Comparison of ENCODE assay signal across 10 mouse cellular contexts in genomic region chr16:36561386-36562338, GRCm38 (mm10). TPM values are rescaled to one million over a fixed set of nuclear protein-coding genes. Genes with fewer than 3 reads are reported as not detected.
DNase-seq lines count a peak whose midpoint lies in the region; ATAC-seq lines count a peak whose summit lies in the region.
"Had no signal": no experiment of that assay in that cellular context is flagged by ENCODE, and none has a peak within 500 bp of the region (broad histone marks: within the 10 kb centered on the region; RNA-seq: fewer than 3 reads in every experiment).

Casr (minus strand) TSS chr16:36562141.

- 2% methylated on average over 36 of the region's 36 CpGs for whole genome bisulfite sequencing in heart, embryonic 14.5 days
- WGBS in intestine, embryonic 16.5 days: 4% methylated on average over 36 of the region's 36 CpGs
- WGBS in neural tube, embryonic 11.5 days: 3% methylated on average over 36 of the region's 36 CpGs

- peaks cover 3 to 7% of the 10 kb centered on the region in 2 experiments; a peak in 2 of 4 replicates for H3K4me1 ChIP-seq in heart, embryonic 14.5 days (ENCODE audit: control insufficient read depth in 2 of 2, insufficient read depth in 2 of 2, low read length in 2 of 2)
- peaks cover 4% of the 10 kb centered on the region; the same call in 1 of the 2 replicates for H3K4me1 ChIP-seq in intestine, embryonic 16.5 days (ENCODE audit: control insufficient read depth, insufficient read depth, low read length)
- H3K4me1 ChIP-seq in neural tube, embryonic 11.5 days (ENCODE audit: control insufficient read depth, insufficient read depth, low read length): 0 out of 2 replicates have a peak, but pooled peaks cover 4% of the 10 kb centered on the region

- H3K9me3 ChIP-seq in heart, embryonic 14.5 days (ENCODE audit: control insufficient read depth, low read length): no peaks in the 10 kb centered on the region
- H3K9me3 ChIP-seq in intestine, embryonic 16.5 days (ENCODE audit: control insufficient read depth, low read length): no peaks in the 10 kb centered on the region
- H3K9me3 ChIP-seq in neural tube, embryonic 11.5 days (ENCODE audit: control insufficient read depth, low read length): no peaks in the 10 kb centered on the region

- peaks cover 11% of the 10 kb centered on the region; the same call in 1 of the 2 replicates for H3K27me3 ChIP-seq in heart, embryonic 14.5 days (ENCODE audit: control insufficient read depth, insufficient read depth, low read length)
- peaks cover 13% of the 10 kb centered on the region for H3K27me3 ChIP-seq in intestine, embryonic 16.5 days (replicated peaks; ENCODE audit: control insufficient read depth, insufficient read depth, low read length)
- H3K27me3 ChIP-seq in neural tube, embryonic 11.5 days (ENCODE audit: control insufficient read depth, insufficient read depth, low read length): 0 out of 2 replicates have a peak, but pooled peaks cover 8% of the 10 kb centered on the region

- peak within 1 kb of the TSS; percentile 86 for H3K4me2 ChIP-seq in heart, embryonic 14.5 days (ENCODE audit: low read length)
- peak within 1 kb of the TSS; percentile 55 for H3K4me2 ChIP-seq in intestine, embryonic 16.5 days (ENCODE audit: low read depth, low read length)
- H3K4me2 ChIP-seq in neural tube, embryonic 11.5 days (ENCODE audit: low read depth): peak within 1 kb of the TSS; percentile 78

- no peak within 1 kb of the TSS for H3K27ac ChIP-seq in heart, embryonic 14.5 days (replicated peaks in 1 of 2; ENCODE audit: control insufficient read depth in 1 of 2, insufficient read depth in 1 of 2, low read depth in 2 of 2, low read length in 2 of 2)
- H3K27ac ChIP-seq in intestine, embryonic 16.5 days (ENCODE audit: low read length): no peak within 1 kb of the TSS
- H3K27ac ChIP-seq in neural tube, embryonic 11.5 days (ENCODE audit: low read depth, low read length): no peak within 1 kb of the TSS

- no peaks in the 10 kb centered on the region for H3K36me3 ChIP-seq in heart, embryonic 14.5 days (ENCODE audit: control insufficient read depth, insufficient read depth, low read length)
- H3K36me3 ChIP-seq in intestine, embryonic 16.5 days (ENCODE audit: control insufficient read depth, insufficient read depth, low read length): no peaks in the 10 kb centered on the region
- no peaks in the 10 kb centered on the region for H3K36me3 ChIP-seq in neural tube, embryonic 11.5 days (ENCODE audit: control insufficient read depth, insufficient read depth, low read length)

- no peak for ATAC-seq in heart, embryonic 14.5 days (ENCODE audit: insufficient number of reproducible peaks, insufficient read depth, low FRiP score, low read depth)
- no peak for ATAC-seq in intestine, embryonic 16.5 days
- ATAC-seq in neural tube, embryonic 11.5 days (ENCODE audit: insufficient read depth, low FRiP score, low TSS enrichment): no peak

- intact Hi-C loops in left cerebral cortex, postnatal 4 days (cut with DNase I): no loop called here

- H3K9ac ChIP-seq in heart, embryonic 14.5 days (ENCODE audit: low read length): peak within 1 kb of the TSS; percentile 62
- H3K9ac ChIP-seq in intestine, embryonic 16.5 days (ENCODE audit: low read depth, low read length): peak within 1 kb of the TSS; percentile 29; the same call in 1 of the 2 replicates
- H3K9ac ChIP-seq in neural tube, embryonic 11.5 days (ENCODE audit: low read length): 0 out of 2 replicates have a peak within 1 kb of the TSS, but pooled peaks have one; percentile 0

- H3K4me3 ChIP-seq in heart, embryonic 14.5 days (ENCODE audit: control insufficient read depth in 1 of 2, insufficient read depth in 1 of 2, low read depth in 1 of 2, low read length in 2 of 2): peak within 1 kb of the TSS; percentile 24 to 38
- H3K4me3 ChIP-seq in intestine, embryonic 16.5 days (ENCODE audit: low read length): peak within 1 kb of the TSS; percentile 35
- peak within 1 kb of the TSS; percentile 33 for H3K4me3 ChIP-seq in neural tube, embryonic 11.5 days (ENCODE audit: low read depth, low read length)

- DNase-seq in heart, postnatal 4 days: no peak
- DNase-seq in embryo, embryonic 9.5 days (ENCODE audit: extremely low spot score): peak; percentile 41
- DNase-seq in neural tube, embryonic 11.5 days (ENCODE audit: low spot score): no peak
- DNase-seq in Muller cell, postnatal 12 days (ENCODE audit: inconsistent ontology term): no peak
- no peak for DNase-seq in left cerebral cortex, postnatal 4 days
- no peak for DNase-seq in adipocyte (ENCODE audit: low spot score)

RNA-seq across cellular contexts. Expression of gene Casr, which starts in this region (rescaled TPM):
- not detected in 2 replicates for polyA plus RNA-seq in heart, embryonic 14.5 days (2014; fragmentation: Nextera tagmentation; extraction: Ambion mirVana)
- under 1 TPM; 0.14 to 0.33 TPM for total RNA-seq in heart, postnatal 4 days (2021)
- polyA plus RNA-seq in intestine, embryonic 16.5 days (2015; fragmentation: Nextera tagmentation; extraction: Ambion mirVana): 0.07 TPM in 1 of 2 replicates, not detected in the other
- polyA plus RNA-seq in neural tube, embryonic 11.5 days (2014; fragmentation: Nextera tagmentation; extraction: Ambion mirVana): not detected in 2 replicates
- total RNA-seq in left cerebral cortex, postnatal 4 days (2021): 1 to 10 TPM; 1.2 to 2.2 TPM
- total RNA-seq: common myeloid progenitor, adult 5-6 weeks had no signal
- polyA plus RNA-seq: liver, embryonic 16.5 days had no signal

Comparison
In these comparisons a context has a peak if more than half of its experiments do, and no peak if none do; other contexts are left out.
1. H3K9ac ChIP-seq: peak in every context shown above with its lines; median percentile 62 in heart, embryonic 14.5 days; 29 in intestine, embryonic 16.5 days; 0 in neural tube, embryonic 11.5 days.